Mouse (Mus musculus) layer of hippocampus, postnatal 25 days (tissue): ENCODE measurements around the gene Dnajb4. TPM values are rescaled to one million over a fixed set of nuclear protein-coding genes. Genes with fewer than 3 reads are reported as not detected.
"Not testable (repeated sequence)": the region's sequence is repeated elsewhere in the genome, so short reads cannot be mapped to it uniquely, and the experiment has no call there.

Source experiments
- DNase-seq, 2 experiments: peaks; one replicate each; pipeline ENCODE4 v3.0.0; 2022; ENCODE audit warnings: mixed read lengths in 2 of 2, low spot score in 1 of 2; ENCODE audit errors: extremely low spot score in 1 of 2
- total RNA-seq, 2 experiments: library from RNA; stranded (reverse); gene quantifications; 2 replicates each; pipeline ENCODE4 v1.2.3; 2021

The Dnajb4 gene
- total RNA-seq, 2 experiments from 2014 or later: 59.0 to 59.1 TPM

GRCm38 (mm10) chr3:152151725-152152482, 58.2 kb downstream of the Dnajb4 start:
- no peak for DNase-seq

DNA sequence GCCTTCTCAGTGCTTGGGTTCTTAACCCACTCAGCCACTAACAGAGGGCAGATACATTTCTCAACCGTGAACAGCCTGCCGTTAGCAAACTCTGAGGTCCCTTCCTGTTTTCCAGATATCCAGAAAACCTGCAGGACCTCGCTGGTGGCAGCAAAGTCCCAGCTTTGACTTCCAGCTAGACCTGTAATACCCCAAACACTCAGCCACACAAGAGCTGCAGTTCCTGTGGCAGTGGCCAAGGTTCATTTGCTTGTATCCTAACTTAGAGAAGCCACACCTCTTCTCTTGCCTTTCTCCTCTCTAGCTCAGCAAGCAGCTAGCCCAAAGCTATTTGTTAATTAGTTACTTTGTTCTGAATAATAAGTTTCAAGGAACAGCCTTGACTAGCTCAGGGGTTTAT, 60.2 kb downstream of the Dnajb4 start:
- no peak for DNase-seq

GRCm38 (mm10) chr3:152149449-152149848, 60.7 kb downstream of the Dnajb4 start:
- DNase-seq: no peak

- no peak for DNase-seq
Measured at GRCm38 (mm10) chr3:152147085-152147831, 62.8 kb downstream of the Dnajb4 start.

- no peak for DNase-seq
Measured at GRCm38 (mm10) chr3:152145186-152145585, 64.9 kb downstream of the Dnajb4 start.

- DNase-seq: no peak
Measured at GRCm38 (mm10) chr3:152142989-152143695, 67.0 kb downstream of the Dnajb4 start.

DNA sequence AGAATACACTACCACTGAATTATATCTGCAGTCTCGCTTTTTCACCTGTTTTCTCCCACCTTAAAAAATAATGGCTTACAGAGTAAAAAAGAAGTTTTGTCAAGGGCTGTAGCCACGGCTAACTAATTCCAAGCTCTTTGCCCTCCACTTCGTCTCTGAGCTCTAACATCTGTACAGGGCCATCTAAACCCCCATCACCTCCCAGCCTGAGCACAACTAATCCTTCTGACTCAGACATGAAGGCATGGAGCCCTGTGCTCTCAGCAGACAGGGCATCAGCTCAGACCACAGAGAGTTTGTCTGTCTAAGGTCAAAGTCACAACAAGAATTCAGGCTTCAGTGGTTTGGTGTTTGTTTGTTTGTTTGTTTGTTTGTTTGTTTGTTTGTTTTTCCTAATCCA, 68.0 kb downstream of the Dnajb4 start:
- no peak for DNase-seq

DNA sequence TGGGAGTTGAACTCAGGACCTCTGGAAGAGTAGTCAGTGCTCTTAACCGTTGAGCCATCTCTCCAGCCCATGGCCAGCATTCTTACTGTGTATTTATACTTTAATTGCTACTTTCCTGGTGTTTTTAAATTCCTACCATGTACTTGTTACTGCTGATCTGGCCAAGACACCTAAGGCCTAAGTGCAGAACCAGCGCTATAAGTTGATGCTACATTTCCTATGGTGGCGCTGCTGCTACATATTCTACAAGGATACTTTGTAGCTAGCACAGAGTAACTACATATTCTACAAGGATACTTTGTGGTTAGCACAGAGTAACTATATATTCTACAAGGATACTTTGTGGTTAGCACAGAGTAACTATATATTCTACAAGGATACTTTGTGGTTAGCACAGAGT, 70.8 kb downstream of the Dnajb4 start:
- not testable (repeated sequence) for DNase-seq

DNA sequence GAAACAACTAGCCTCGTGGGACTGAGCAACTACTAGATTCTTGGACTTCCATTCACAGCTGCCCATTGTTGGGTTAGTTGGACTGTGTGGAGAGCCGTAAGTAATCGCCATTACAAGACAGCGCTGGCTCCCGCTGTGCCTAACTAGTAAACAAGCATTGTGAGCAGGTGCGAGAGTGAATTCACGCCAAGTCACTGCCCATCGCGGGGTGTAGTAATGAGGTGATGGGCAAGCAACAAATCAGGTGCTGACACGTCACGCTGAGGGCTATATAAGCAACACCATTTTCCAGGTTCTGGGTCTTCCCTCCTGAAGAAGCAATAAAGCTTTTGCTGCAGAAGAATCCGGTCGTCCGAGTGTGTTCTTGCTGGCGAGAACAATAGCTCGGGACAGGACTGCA, 74.0 kb downstream of the Dnajb4 start:
- DNase-seq: not testable (repeated sequence)

DNA sequence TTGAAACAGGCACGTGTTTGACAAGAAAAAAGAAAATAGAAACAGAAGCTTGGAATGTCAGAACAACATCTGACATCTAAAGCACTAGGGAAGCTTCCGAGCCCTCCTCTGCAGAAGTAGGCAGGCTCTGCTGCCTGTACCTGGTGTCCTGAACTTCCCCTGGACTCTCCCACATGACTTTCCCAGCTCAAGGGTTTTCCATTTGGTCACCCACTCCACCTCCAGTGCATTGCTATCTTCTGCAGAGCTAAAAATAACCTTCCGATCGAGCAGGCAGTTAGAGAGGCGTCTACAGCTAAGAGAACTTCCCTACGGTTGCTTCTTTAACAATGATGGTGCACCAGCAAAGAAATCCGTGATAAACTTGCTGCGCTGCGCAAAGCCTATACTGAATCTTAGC, 76.5 kb downstream of the Dnajb4 start:
- no peak for DNase-seq

GRCm38 (mm10) chr3:152130963-152131362, 79.1 kb downstream of the Dnajb4 start:
- no peak for DNase-seq

DNA sequence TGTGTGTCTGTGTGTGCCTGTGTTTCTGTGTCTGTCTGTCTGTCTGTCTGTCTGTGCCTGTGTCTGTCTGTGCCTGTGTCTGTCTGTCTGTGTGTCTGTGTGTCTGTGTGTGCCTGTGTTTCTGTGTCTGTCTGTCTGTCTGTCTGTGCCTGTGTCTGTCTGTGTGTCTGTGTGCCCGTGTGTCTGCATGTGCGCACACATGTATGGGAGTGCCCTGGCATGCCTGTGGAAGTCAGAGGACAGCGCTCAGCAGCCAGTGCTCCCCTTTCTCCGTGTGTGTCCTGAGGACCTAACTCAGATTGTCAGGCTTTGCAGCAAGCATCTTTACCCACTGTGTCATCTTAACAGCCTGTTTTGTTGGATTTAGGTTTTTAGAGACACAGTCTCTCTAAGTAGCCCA, 80.7 kb downstream of the Dnajb4 start:
- not testable (repeated sequence) for DNase-seq

DNA sequence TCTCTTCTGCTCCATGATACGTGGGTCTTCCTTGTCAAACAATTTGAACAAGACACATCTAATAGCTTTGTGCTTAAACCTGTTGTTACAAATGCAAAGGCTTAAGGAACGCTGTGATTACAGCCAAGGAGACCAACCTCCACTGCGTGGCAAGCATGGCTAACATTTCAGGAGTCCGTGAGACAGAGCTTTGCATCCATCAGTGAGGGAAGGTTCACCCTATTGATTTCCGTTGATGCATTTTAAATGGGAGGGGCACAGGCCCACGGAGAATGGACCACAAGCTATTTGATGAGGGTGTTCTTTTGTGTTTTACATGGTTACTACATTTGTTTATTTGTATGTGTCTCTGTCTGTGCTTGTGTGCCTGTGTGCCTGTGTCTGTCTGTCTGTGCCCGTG, 81.5 kb downstream of the Dnajb4 start:
- DNase-seq: no peak

Other genes with a start within 250 kb of the Dnajb4 start
- 1 to 10 TPM; 1.0 to 1.9 TPM for gene Gipc2, start 44.1 kb downstream of the Dnajb4 start, total RNA-seq
- gene Fubp1, start 120 bp upstream of the Dnajb4 start, total RNA-seq: 100 to 1,000 TPM; 100 to 138 TPM
- 1 to 10 TPM; 1.2 to 1.4 TPM for gene Nexn, start 56.0 kb upstream of the Dnajb4 start, total RNA-seq
- gene Miga1, start 130.1 kb upstream of the Dnajb4 start, total RNA-seq: 10 to 100 TPM; 72.0 to 79.1 TPM
- 100 to 1,000 TPM; 116 to 123 TPM for gene Usp33, start 136.2 kb upstream of the Dnajb4 start, total RNA-seq
- 10 to 100 TPM; 40.4 to 43.1 TPM for gene Zzz3, start 185.2 kb upstream of the Dnajb4 start, total RNA-seq